Mouse (Mus musculus) stomach, embryonic 16.5 days (tissue): ENCODE data around the gene Cdc34b. TPM values are rescaled to one million over a fixed set of nuclear protein-coding genes. Genes with fewer than 3 reads are reported as not detected.
"Not testable (repeated sequence)": the region's sequence is repeated elsewhere in the genome, so short reads cannot be mapped to it uniquely, and the experiment has no call there.

Source experiments
- ATAC-seq: fragments of 200-750 bp; cut with Nextera tagmentation; 2 replicates; pipeline ENCODE4 v1.8.0; 2017; ENCODE audit warnings: moderate number of reproducible peaks, moderate TSS enrichment; ENCODE audit not compliant: insufficient read depth, low FRiP score
- H3K27ac ChIP-seq: fragments of 300-500 bp; sonication (generic); 2 replicates; pipeline ENCODE4 v1.5.1; 2014; ENCODE audit warnings: low read length
- H3K27me3 ChIP-seq: fragments of 300-500 bp; sonication (generic); 2 replicates; pipeline ENCODE4 v1.6.1; 2014; ENCODE audit warnings: low read length, control low read depth, mixed read lengths; ENCODE audit not compliant: control insufficient read depth, insufficient read depth
- H3K36me3 ChIP-seq: fragments of 300-500 bp; sonication (generic); 2 replicates; pipeline ENCODE4 v1.6.1; 2014; ENCODE audit warnings: low read length; ENCODE audit not compliant: control insufficient read depth, insufficient read depth
- H3K4me1 ChIP-seq: fragments of 300-500 bp; sonication (generic); 2 replicates; pipeline ENCODE4 v1.6.1; 2014; ENCODE audit warnings: low read length, control low read depth, mixed read lengths; ENCODE audit not compliant: control insufficient read depth, insufficient read depth
- H3K4me2 ChIP-seq: fragments of 300-500 bp; sonication (generic); 2 replicates; pipeline ENCODE4 v1.6.1; 2014; ENCODE audit warnings: low read depth, low read length, mixed read lengths
- H3K4me3 ChIP-seq: fragments of 300-500 bp; sonication (generic); replicated peaks from 2 replicates; pipeline ENCODE4 v1.5.1; 2014; ENCODE audit warnings: mild to moderate bottlenecking, low read length
- H3K9ac ChIP-seq: fragments of 300-500 bp; sonication (generic); 2 replicates; pipeline ENCODE4 v1.6.1; 2014; ENCODE audit warnings: low read length
- H3K9me3 ChIP-seq: fragments of 300-500 bp; sonication (generic); replicated peaks from 2 replicates; pipeline ENCODE4 v1.6.1; 2016; ENCODE audit warnings: low read length, control low read depth; ENCODE audit not compliant: control insufficient read depth
- WGBS: fragments of 180-500 bp; shearing (Covaris S2); extraction: QIAGEN DNeasy Blood & Tissue Kit; methylation state at CpG from one replicate; pipeline ENCODE4 v1.1.7; 2014; 5-methylcytosine and 5-hydroxymethylcytosine counted together
- polyA plus RNA-seq: library from polyadenylated mRNA; unstranded; fragments of >200 nt; fragmentation: Nextera tagmentation; extraction: Ambion mirVana; gene quantifications from 2 replicates; pipeline ENCODE4 v1.2.1, GENCODE M21; 2015

The Cdc34b gene
- 0.18 and 0.39 TPM in 2 replicates for polyA plus RNA-seq

GRCm38 (mm10) chr11:94741732-94742272 lies at the start of gene Cdc34b:
Cdc34b (plus strand) TSS chr11:94741782.
- Histone ChIP-seq H3K27ac (no peak within 1 kb of the TSS), H3K4me3 (no peak within 1 kb of the TSS), H3K9ac (no peak within 1 kb of the TSS), H3K4me2 (no peak within 1 kb of the TSS), H3K9me3 (no peaks in the 10 kb centered on the region), H3K4me1 (no peaks in the 10 kb centered on the region), H3K36me3 (no peaks in the 10 kb centered on the region), H3K27me3 (no peaks in the 10 kb centered on the region)
- peak; percentile 25; the same call in 1 of the 2 replicates for ATAC-seq
- 77% methylated on average over 29 of the region's 29 CpGs for WGBS

- not testable (repeated sequence) for H3K4me1 ChIP-seq, H3K27ac ChIP-seq, H3K36me3 ChIP-seq, H3K4me3 ChIP-seq, H3K4me2 ChIP-seq, H3K9me3 ChIP-seq, H3K27me3 ChIP-seq, H3K9ac ChIP-seq, ATAC-seq
Measured at GRCm38 (mm10) chr11:94692502-94692901, 49.1 kb upstream of the Cdc34b start.

- Histone ChIP-seq H3K27ac (no peak overlapping the region), H3K27me3 (no peaks in the 10 kb centered on the region), H3K36me3 (no peaks in the 10 kb centered on the region), H3K9ac (no peak overlapping the region), H3K4me1 (no peaks in the 10 kb centered on the region), H3K4me3 (no peak overlapping the region), H3K4me2 (no peak overlapping the region), H3K9me3 (no peaks in the 10 kb centered on the region)
- ATAC-seq, result no peak
- 63% methylated on average over 6 of the region's 6 CpGs for WGBS
Measured at GRCm38 (mm10) chr11:94695508-94695907, 46.1 kb upstream of the Cdc34b start.

GRCm38 (mm10) chr11:94697140-94697539 lies 44.4 kb upstream of the Cdc34b start:
- H3K27me3 ChIP-seq, result no peaks in the 10 kb centered on the region
- no peak overlapping the region for H3K9ac ChIP-seq
- H3K4me1 ChIP-seq, result peaks cover 9% of the 10 kb centered on the region
- 86% methylated on average over 2 of the region's 2 CpGs for WGBS
- H3K27ac ChIP-seq, result no peak overlapping the region
- H3K9me3 ChIP-seq, result no peaks in the 10 kb centered on the region
- H3K4me2 ChIP-seq, result no peak overlapping the region
- ATAC-seq, result no peak
- H3K4me3 ChIP-seq, result no peak overlapping the region
- H3K36me3 ChIP-seq, result no peaks in the 10 kb centered on the region

- Histone ChIP-seq H3K9me3 (no peaks in the 10 kb centered on the region), H3K36me3 (no peaks in the 10 kb centered on the region), H3K27ac (no peak overlapping the region), H3K4me3 (no peak overlapping the region), H3K9ac (no peak overlapping the region), H3K27me3 (no peaks in the 10 kb centered on the region), H3K4me2 (no peak overlapping the region), H3K4me1 (peaks cover 14% of the 10 kb centered on the region)
- WGBS, result 44% methylated on average over 13 of the region's 13 CpGs
- ATAC-seq, result no peak
Measured at GRCm38 (mm10) chr11:94697703-94698464, 43.7 kb upstream of the Cdc34b start.

GRCm38 (mm10) chr11:94699399-94699798 lies 42.2 kb upstream of the Cdc34b start:
- ATAC-seq, result no peak
- Histone ChIP-seq H3K4me2 (no peak overlapping the region), H3K27ac (no peak overlapping the region), H3K4me1 (peaks cover 22% of the 10 kb centered on the region), H3K9me3 (no peaks in the 10 kb centered on the region), H3K36me3 (no peaks in the 10 kb centered on the region), H3K9ac (no peak overlapping the region), H3K4me3 (no peak overlapping the region), H3K27me3 (no peaks in the 10 kb centered on the region)
- 97% methylated on average over 3 of the region's 3 CpGs for WGBS

GRCm38 (mm10) chr11:94701401-94702215 lies 40.0 kb upstream of the Cdc34b start:
- Histone ChIP-seq H3K36me3 (no peaks in the 10 kb centered on the region), H3K27ac (peak overlapping the region; percentile 57), H3K4me1 (peaks cover 22% of the 10 kb centered on the region), H3K4me3 (peak overlapping the region; percentile 21), H3K9ac (peak overlapping the region; percentile 45; the same call in 1 of the 2 replicates), H3K4me2 (peak overlapping the region; percentile 49), H3K27me3 (no peaks in the 10 kb centered on the region), H3K9me3 (no peaks in the 10 kb centered on the region)
- no peak for ATAC-seq
- 25% methylated on average over 27 of the region's 27 CpGs for WGBS

GRCm38 (mm10) chr11:94702216-94702610 lies 39.4 kb upstream of the Cdc34b start:
- ATAC-seq, result no peak
- WGBS, result 20% methylated on average over 3 of the region's 3 CpGs
- Histone ChIP-seq H3K4me1 (peaks cover 22% of the 10 kb centered on the region), H3K27me3 (no peaks in the 10 kb centered on the region), H3K4me2 (peak overlapping the region; percentile 49), H3K9ac (no peak overlapping the region), H3K27ac (peak overlapping the region; percentile 47), H3K9me3 (no peaks in the 10 kb centered on the region), H3K36me3 (no peaks in the 10 kb centered on the region), H3K4me3 (0 out of 2 replicates have a peak overlapping the region, but pooled peaks have one; percentile 1)

- Histone ChIP-seq H3K4me1 (peaks cover 22% of the 10 kb centered on the region), H3K36me3 (no peaks in the 10 kb centered on the region), H3K9ac (no peak overlapping the region), H3K27me3 (no peaks in the 10 kb centered on the region), H3K4me2 (no peak overlapping the region), H3K9me3 (no peaks in the 10 kb centered on the region), H3K4me3 (no peak overlapping the region), H3K27ac (peak overlapping the region; percentile 74)
- no peak for ATAC-seq
- 40% methylated on average over 7 of the region's 7 CpGs for WGBS
Measured at GRCm38 (mm10) chr11:94704020-94704419, 37.6 kb upstream of the Cdc34b start.
